Mouse (Mus musculus) monocyte, adult 2 months (primary cell): ENCODE results near the gene Tceanc.
"Not testable (repeated sequence)": the region's sequence is repeated elsewhere in the genome, so short reads cannot be mapped to it uniquely, and the experiment has no call there.

Experiments
- DNase-seq, 2 experiments: peaks; one replicate each; pipeline ENCODE4 v3.0.0; 2022; ENCODE audit warnings: low spot score in 2 of 2, low read depth in 1 of 2

Tceanc gene

GRCm38 (mm10) chrX:166518345-166518744 is at the start of gene Tceanc:
Gene Tceanc, minus strand, starts transcription at chrX:166518567.
- DNase-seq = no peak

GRCm38 (mm10) chrX:166565983-166566382 is 47.6 kb upstream of the Tceanc start:
- DNase-seq = no peak

- no peak for DNase-seq
These were observed 47.0 kb upstream of the Tceanc start for GRCm38 (mm10) chrX:166565401-166565800.

- DNase-seq = no peak
These were observed 46.5 kb upstream of the Tceanc start for GRCm38 (mm10) chrX:166564900-166565299.

GRCm38 (mm10) chrX:166559333-166559732 is 41.0 kb upstream of the Tceanc start:
- DNase-seq = no peak

GRCm38 (mm10) chrX:166552355-166552754 is 34.0 kb upstream of the Tceanc start:
- no peak for DNase-seq

GRCm38 (mm10) chrX:166546495-166546894 is 28.1 kb upstream of the Tceanc start:
- DNase-seq = no peak

GRCm38 (mm10) chrX:166535138-166535537 is 16.8 kb upstream of the Tceanc start:
- no peak for DNase-seq

GRCm38 (mm10) chrX:166533432-166533831 is 15.1 kb upstream of the Tceanc start:
- DNase-seq = no peak

GRCm38 (mm10) chrX:166531671-166532070 is 13.3 kb upstream of the Tceanc start:
- DNase-seq = no peak

GRCm38 (mm10) chrX:166528126-166528525 is 9.8 kb upstream of the Tceanc start:
- DNase-seq = no peak

- no peak for DNase-seq
These were observed 7.4 kb upstream of the Tceanc start for GRCm38 (mm10) chrX:166525637-166526315.

GRCm38 (mm10) chrX:166520782-166521181 is 2.4 kb upstream of the Tceanc start:
- DNase-seq = no peak

- no peak for DNase-seq
These were observed 1.7 kb downstream of the Tceanc start for GRCm38 (mm10) chrX:166516631-166517030.

- DNase-seq = no peak
These were observed 2.4 kb downstream of the Tceanc start for GRCm38 (mm10) chrX:166515923-166516322.

GRCm38 (mm10) chrX:166514035-166514434 is 4.3 kb downstream of the Tceanc start:
- DNase-seq = not testable (repeated sequence)

GRCm38 (mm10) chrX:166512071-166512470 is 6.3 kb downstream of the Tceanc start:
- DNase-seq = no peak

GRCm38 (mm10) chrX:166511107-166511506 is 7.3 kb downstream of the Tceanc start:
- no peak for DNase-seq

GRCm38 (mm10) chrX:166509761-166510738 is 8.3 kb downstream of the Tceanc start:
- peak; percentile 81 to 89 for DNase-seq

- no peak for DNase-seq
These were observed 13.9 kb downstream of the Tceanc start for GRCm38 (mm10) chrX:166504421-166504820.

- DNase-seq = no peak
These were observed 18.7 kb downstream of the Tceanc start for GRCm38 (mm10) chrX:166499496-166500190.
